Mouse (Mus musculus) E14TG2a.4 (cell line): Measurements from ENCODE around the gene Tbxa2r.

Source experiments
- H3K27me3 ChIP-seq: 2 replicates; pipeline ENCODE4 v1.6.1; 2014; ENCODE audit warnings: low read length, control low read depth; ENCODE audit not compliant: insufficient read depth
- H3K36me3 ChIP-seq: 2 replicates; pipeline ENCODE4 v1.6.1; 2014; ENCODE audit warnings: low read length, control low read depth; ENCODE audit not compliant: insufficient read depth
- H3K4me1 ChIP-seq: replicated peaks from 2 replicates; pipeline ENCODE4 v1.6.1; 2014; ENCODE audit warnings: low read depth, low read length, control low read depth
- H3K4me3 ChIP-seq: replicated peaks from 2 replicates; pipeline ENCODE4 v1.5.1; 2014; ENCODE audit warnings: mild to moderate bottlenecking, low read length
- H3K9me3 ChIP-seq: 2 replicates; pipeline ENCODE4 v1.6.1; 2014; ENCODE audit warnings: low read length, control low read depth
- CTCF ChIP-seq: conservative IDR thresholded peaks from 2 replicates; pipeline ENCODE4 v1.5.1; 2014; ENCODE audit warnings: low read length
- NANOG ChIP-seq: IDR thresholded peaks from 2 replicates; pipeline ENCODE4 v1.6.1; 2014; ENCODE audit warnings: borderline replicate concordance, low read length, mixed read lengths
- POU5F1 ChIP-seq: IDR thresholded peaks from 2 replicates; pipeline ENCODE4 v1.6.1; 2014; ENCODE audit warnings: low read length, borderline replicate concordance

The Tbxa2r gene

DNA sequence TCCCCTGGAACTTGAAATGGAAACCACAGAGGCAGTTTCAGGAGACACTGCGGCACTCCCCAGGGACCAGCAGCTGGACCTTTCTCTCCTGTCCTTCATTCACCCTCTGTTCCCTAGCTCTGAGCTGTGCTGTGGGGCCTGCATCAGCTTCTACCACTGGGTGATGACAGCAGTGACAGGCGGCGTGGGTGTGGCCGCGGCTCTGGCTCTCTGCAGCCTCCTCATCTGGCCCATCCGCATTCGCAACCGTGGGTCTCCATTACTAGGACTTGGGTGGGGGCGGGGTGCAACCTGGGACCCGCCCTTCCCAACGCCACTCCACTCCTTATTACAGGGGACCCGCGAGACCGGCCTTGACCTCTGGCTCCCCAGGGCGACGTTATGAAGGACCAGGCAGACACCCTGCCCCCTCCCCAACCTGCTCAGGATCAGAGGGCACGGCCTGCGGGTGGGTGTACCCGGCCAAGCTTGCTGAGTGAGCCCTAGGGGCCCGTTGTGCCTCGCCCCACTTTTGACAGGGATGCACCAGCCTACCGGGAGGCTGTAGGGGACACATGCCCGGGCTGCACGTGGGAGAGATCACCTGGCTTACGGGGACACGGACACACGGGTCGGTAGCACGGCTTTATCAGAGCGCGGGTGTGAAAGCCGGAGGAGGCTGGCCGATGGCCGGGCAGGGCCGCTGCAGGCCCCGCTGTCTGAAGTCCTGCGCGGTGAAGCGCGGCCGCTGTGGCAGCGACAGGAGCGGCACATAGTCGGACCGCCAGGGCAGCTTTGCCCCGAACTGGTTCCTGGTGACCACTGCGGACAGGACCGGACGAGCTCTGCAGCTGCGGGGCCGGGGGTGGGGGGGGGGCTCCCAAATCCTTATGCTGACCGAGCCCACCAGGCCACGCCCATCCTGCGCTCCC, 35.2 kb downstream of the Tbxa2r start:
- TF ChIP-seq POU5F1 (no peak), CTCF (no peak), NANOG (no peak)
- Histone ChIP-seq H3K4me3 (peak overlapping the region; percentile 66), H3K9me3 (no peaks in the 10 kb centered on the region), H3K4me1 (peaks cover 100% of the 10 kb centered on the region), H3K27me3 (peaks cover 2% of the 10 kb centered on the region; the same call in 1 of the 2 replicates), H3K36me3 (peaks cover 91% of the 10 kb centered on the region)

DNA sequence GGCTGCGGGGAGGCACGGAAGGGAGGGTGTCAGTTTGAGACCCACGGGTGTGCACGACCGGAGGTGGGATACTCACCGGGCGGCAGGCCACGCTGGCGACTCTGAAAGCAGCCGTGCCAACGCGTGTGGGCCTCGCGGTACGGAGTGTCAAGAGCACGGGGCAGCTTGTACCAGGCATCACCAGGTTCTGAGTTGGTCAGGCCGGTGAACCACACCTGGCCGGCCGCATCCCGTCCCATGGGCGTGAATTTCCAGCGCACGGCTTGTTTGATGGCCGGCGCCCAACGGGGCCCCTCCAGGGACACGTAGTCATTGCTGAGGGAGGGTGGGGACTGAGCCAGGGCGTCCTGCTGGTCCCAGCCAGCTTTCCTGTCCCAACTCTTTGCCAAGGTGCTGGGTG, 36.1 kb downstream of the Tbxa2r start:
- no peaks in the 10 kb centered on the region for H3K9me3 ChIP-seq
- H3K4me1 ChIP-seq = peaks cover 100% of the 10 kb centered on the region
- H3K36me3 ChIP-seq = peaks cover 91% of the 10 kb centered on the region
- TF ChIP-seq POU5F1 = no peak
- no peak for TF ChIP-seq NANOG
- no peak for TF ChIP-seq CTCF
- H3K4me3 ChIP-seq = peak overlapping the region; percentile 66
- H3K27me3 ChIP-seq = peaks cover 2% of the 10 kb centered on the region; the same call in 1 of the 2 replicates

DNA sequence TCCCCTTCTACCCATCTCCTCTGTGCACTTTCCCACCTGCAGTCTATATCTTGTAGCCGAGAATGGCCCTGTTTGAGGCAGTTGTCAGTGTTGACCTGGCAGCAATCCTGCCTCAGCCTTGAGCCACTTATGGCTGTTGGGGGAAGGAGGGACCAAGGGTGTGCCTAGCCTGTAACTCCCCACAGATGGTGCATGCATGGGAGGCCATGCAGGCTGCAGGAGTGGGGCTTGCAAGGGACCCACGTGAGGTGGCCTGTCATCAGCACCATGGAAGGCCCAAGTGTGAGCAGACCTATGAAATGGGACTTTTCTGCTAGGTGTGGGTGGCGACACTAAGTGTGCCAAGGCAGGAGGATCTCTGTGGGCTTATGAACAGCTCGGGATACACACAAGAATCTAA, 36.5 kb downstream of the Tbxa2r start:
- TF ChIP-seq POU5F1 = no peak
- no peak for TF ChIP-seq NANOG
- TF ChIP-seq CTCF = no peak
- H3K4me3 ChIP-seq = peak overlapping the region; percentile 66; the same call in 1 of the 2 replicates
- no peaks in the 10 kb centered on the region for H3K9me3 ChIP-seq
- H3K27me3 ChIP-seq = peaks cover 2% of the 10 kb centered on the region; the same call in 1 of the 2 replicates
- H3K4me1 ChIP-seq = peaks cover 100% of the 10 kb centered on the region
- peaks cover 91% of the 10 kb centered on the region for H3K36me3 ChIP-seq

DNA sequence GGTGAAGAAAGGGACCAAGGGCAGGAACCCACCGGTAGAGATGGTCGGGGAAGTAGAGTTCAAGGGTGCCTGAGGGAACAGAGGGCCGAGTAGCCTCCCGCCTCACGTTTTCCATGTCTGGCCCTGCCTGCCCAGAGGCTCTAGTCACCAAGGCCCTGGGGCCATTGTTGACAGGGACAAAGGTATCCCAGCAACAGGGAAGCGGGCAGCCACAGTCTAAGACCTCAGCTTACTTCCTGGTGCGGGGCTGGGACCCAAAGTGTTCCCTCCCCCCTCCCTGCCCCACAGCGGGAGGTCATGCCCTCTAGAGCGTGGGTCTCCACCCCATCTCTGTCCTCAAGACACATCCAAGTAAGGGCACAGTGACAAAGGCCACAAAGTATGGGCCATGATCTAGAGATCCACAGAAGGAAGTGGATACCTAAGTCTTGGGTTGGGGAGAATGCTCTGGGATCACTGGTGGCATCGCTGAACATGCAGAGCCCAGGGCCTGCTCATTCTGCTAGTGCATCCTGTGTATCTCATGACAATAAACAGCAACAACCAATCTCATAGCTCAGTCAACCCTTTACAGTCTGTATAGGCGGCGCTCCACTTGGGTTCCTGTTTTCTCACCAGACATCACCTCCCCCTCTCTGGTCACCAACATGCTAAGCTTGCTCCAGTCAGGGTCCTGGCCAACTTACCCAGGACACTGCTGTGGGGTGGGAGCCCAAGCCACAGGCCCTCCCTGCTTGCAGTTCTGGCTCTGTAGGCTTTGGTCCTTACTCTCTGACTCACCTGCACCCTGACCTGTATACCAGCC, 37.3 kb downstream of the Tbxa2r start, which contains the start of gene 4930404N11Rik:
Gene 4930404N11Rik, minus strand, starts transcription at position 145 of the 805 bp plus-strand sequence.
- peaks cover 2% of the 10 kb centered on the region; the same call in 1 of the 2 replicates for H3K27me3 ChIP-seq
- peaks cover 91% of the 10 kb centered on the region for H3K36me3 ChIP-seq
- no peaks in the 10 kb centered on the region for H3K9me3 ChIP-seq
- no peak for TF ChIP-seq POU5F1
- TF ChIP-seq CTCF = no peak
- no peak for TF ChIP-seq NANOG
- H3K4me1 ChIP-seq = peaks cover 98% of the 10 kb centered on the region
- peak within 1 kb of the TSS; percentile 66 for H3K4me3 ChIP-seq

DNA sequence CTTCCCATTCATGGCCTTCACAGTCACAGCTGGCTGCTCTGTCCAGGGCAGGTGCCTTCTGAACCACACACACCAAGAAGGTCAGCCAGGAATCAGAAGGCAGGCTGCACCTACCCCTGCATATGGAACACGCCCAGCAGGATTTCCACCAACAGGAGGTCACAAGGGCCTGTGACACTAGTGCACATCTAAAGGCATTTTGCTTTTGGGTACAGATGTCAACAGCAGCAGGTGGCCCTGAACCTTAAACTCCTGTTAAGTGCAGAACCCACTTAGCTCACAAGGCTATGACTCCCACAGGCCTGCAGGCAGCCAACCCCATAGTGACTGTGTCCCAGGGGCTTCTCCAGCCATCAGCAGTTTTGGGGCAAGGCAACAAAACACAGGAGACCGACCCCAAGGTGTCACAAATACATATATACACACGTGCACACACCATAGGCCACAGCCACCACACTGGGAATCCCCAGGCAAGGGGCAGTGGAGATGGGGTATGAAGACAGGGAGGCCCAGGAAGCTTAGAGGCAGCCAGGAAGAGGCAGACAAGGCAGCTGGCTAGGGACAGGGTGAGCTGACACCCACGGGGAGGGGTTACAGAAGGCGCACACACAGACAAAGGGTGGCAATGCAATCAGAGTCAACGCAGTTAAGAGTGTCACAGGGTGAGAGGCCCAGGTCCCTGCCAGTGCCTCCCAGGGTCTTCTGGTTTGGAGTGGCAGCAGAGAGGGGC, 38.1 kb downstream of the Tbxa2r start:
- Histone ChIP-seq H3K36me3 (peaks cover 91% of the 10 kb centered on the region), H3K27me3 (peaks cover 2% of the 10 kb centered on the region; the same call in 1 of the 2 replicates), H3K4me3 (no peak overlapping the region), H3K4me1 (peaks cover 98% of the 10 kb centered on the region), H3K9me3 (no peaks in the 10 kb centered on the region)
- TF ChIP-seq POU5F1 (no peak), CTCF (no peak), NANOG (no peak)

DNA sequence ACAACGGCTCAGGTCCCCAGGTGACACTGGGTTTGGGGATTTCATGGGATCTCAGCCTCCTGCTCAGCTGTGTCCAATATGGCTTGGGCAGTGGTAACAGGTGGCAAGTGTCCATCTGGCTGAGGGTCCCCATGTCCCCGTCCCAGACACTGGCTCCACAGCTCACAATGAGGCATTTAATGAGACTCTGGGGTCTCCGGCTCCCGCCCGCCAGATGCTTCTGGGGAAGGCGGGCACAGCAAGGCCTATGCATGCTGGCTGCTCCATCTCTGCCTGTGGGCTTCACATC, 38.6 kb downstream of the Tbxa2r start:
- Histone ChIP-seq H3K4me1 (peaks cover 98% of the 10 kb centered on the region), H3K27me3 (peaks cover 2% of the 10 kb centered on the region; the same call in 1 of the 2 replicates), H3K4me3 (no peak overlapping the region), H3K36me3 (peaks cover 91% of the 10 kb centered on the region), H3K9me3 (no peaks in the 10 kb centered on the region)
- TF ChIP-seq CTCF = no peak
- no peak for TF ChIP-seq POU5F1
- TF ChIP-seq NANOG = no peak

DNA sequence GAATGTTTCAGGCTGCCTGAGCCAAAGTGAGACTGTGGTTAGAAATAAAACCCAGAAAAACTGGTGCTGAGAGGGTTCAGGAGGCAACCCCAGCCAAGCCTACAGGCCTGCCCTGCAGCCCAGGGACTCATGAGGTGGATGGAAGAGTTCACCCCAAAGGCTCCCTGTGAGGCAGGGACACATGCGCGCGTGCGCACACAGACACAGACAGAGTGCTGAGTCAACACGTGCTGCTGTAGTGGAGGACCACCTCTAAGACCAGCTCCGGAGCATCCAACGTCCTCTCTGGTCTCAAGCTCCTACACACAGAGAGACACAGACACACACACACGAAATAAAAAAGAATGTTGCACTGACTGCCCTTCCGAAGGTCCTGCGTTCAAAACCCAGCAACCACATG, 46.8 kb downstream of the Tbxa2r start:
- H3K4me1 ChIP-seq = peaks cover 85% of the 10 kb centered on the region
- H3K27me3 ChIP-seq = no peaks in the 10 kb centered on the region
- no peak for TF ChIP-seq POU5F1
- H3K4me3 ChIP-seq = peak overlapping the region; percentile 96
- peaks cover 72% of the 10 kb centered on the region for H3K36me3 ChIP-seq
- no peaks in the 10 kb centered on the region for H3K9me3 ChIP-seq

DNA sequence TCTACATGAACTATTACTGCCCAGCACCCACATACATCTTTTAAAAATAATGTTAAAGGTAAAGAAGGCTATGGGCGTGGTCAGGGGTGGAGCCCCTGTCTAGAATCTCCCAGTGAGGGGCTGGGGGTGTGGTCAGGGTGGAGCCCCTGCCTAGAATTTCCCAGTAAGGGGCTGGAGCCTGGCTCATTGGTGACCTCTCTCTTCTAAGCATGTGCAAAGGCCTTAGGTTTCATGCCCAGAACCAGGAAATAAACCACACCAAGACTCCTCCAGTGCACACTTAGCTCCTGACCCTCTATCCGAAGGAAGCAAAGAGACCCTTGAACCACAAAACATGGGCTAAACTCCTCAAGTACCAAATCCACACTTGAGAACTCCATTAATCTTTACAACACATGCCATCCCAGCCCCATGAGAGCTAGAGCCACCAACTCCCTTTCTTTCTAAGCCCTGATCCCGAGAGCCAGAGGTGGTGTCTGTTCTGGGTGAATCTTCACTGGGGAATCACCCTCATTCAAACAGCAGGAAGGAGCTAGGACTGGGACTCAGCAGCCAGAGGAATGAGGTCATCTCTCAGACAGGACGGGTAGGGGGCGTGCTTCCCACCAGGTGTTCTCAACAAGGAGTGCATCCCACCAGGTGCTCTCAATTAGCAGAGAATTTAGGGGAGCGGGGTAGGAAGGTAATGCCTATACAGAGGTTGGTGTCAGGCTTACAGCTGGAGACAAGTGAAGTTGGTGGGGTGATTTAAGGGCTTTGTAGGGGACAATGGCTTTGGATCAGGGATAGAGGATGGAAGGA, 48.2 kb downstream of the Tbxa2r start:
- TF ChIP-seq POU5F1 (no peak), CTCF (no peak), NANOG (no peak)
- peaks cover 85% of the 10 kb centered on the region for H3K4me1 ChIP-seq
- H3K9me3 ChIP-seq = no peaks in the 10 kb centered on the region
- H3K27me3 ChIP-seq = no peaks in the 10 kb centered on the region
- peak overlapping the region; percentile 96 for H3K4me3 ChIP-seq
- peaks cover 58% of the 10 kb centered on the region for H3K36me3 ChIP-seq
